Mouse (Mus musculus): Measurements from ENCODE around the gene Tjp2. TPM values are rescaled to one million over a fixed set of nuclear protein-coding genes. Genes with fewer than 3 reads are reported as not detected.
"Not testable (repeated sequence)": the region's sequence is repeated elsewhere in the genome, so short reads cannot be mapped to it uniquely, and the experiment has no call there.

The Tjp2 gene
- total RNA-seq (2021), result 10 to 100 TPM; 18.2 to 21.3 TPM

- DNase-seq, result peak; percentile 70 to 75
- intact Hi-C loops (cut with DNase I), result loop anchor here (2.0 to 5.0 kb wide), 4 partner anchors 30 to 72 kb away; no protein-coding TSS in a partner anchor
Observed at GRCm38 (mm10) chr19:24224500-24225304, at the start of gene Tjp2. Gene Tjp2, minus strand, starts transcription at chr19:24225030.

- DNase-seq, result no peak
- intact Hi-C loops (cut with DNase I), result loop anchor here (5.0 to 10.0 kb wide), 2 partner anchors 172 to 239 kb away; partner anchors contain the start of gene Fam189a2
Observed at GRCm38 (mm10) chr19:24274281-24274680, 49.5 kb upstream of the Tjp2 start.

- DNase-seq, result peak; percentile 80 to 85
- intact Hi-C loops (cut with DNase I), result loop anchor here (5.0 to 10.0 kb wide), 2 partner anchors 170 to 237 kb away; partner anchors contain the start of gene Fam189a2
Observed at GRCm38 (mm10) chr19:24271746-24272426, 47.1 kb upstream of the Tjp2 start.

- peak; percentile 19 to 31 for DNase-seq
- intact Hi-C loops (cut with DNase I), result loop anchor here (5.0 to 10.0 kb wide), 2 partner anchors 169 to 237 kb away; partner anchors contain the start of gene Fam189a2
Observed at GRCm38 (mm10) chr19:24271326-24271725, 46.5 kb upstream of the Tjp2 start.

- intact Hi-C loops (cut with DNase I), result loop anchor here (5.0 to 10.0 kb wide), 2 partner anchors 304 to 406 kb away; no protein-coding TSS in a partner anchor
- no peak for DNase-seq
Observed at GRCm38 (mm10) chr19:24268531-24268930, 43.7 kb upstream of the Tjp2 start.

DNA sequence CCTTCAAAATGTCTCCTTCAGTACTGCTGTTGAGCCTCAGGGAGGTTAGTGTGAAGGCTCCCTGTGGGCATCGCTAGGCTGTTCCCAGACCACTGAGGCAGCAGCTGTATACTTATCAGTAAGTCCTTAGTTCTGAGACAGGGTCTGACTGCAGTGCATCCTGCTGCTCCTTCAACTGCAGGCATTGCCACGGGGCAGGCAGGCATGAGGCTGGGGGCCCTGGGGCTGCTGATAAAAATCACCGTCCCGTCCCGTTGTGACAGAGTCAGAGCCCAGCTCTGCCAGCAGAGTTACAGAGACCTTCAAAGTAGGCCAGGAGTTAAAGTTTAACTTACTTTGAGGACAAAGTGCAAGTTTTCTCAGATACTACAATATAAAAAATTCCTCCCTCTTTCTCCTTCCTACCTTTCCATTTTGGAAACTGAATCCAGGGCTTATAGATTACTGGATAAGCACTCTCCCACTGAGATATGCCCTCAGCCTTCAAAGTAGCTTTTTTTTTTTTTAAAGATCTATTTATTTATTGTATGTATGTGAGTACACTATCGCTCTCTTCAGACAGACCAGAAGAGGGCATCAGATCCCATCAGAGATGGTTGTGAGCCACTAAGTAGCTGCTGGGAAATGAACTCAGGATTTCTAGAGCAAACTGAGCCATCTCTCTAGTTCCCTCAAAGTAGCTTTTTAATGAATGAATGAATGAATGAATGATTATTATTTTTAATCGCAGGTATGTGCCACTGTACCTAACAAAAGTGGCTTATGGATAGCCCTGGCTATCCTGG is 41.4 kb upstream of the Tjp2 start:
- no peak for DNase-seq
- intact Hi-C loops (cut with DNase I), result loop anchor here (5.0 to 10.0 kb wide), 2 partner anchors 301 to 404 kb away; no protein-coding TSS in a partner anchor

DNA sequence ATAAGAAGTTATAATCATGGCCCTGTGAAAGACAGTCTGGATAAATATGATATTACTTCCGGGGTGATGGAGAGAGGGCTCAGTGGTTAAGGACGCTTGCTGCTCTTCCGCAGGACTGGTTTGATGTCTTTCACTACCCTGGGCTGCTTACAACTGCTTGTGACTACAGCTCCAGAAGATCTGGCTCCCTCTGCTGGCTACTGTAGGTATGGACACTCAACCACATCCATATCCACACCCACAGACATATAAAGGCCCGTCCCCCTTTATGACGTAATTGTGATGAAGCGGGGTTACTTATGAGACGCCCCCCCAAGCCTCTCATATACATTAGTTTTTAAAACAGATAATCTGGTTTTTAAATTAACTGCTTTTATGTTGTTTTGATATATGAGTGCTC is 40.2 kb upstream of the Tjp2 start:
- intact Hi-C loops (cut with DNase I), result loop anchor here (2.0 to 10.0 kb wide), 4 partner anchors 72 to 403 kb away; no protein-coding TSS in a partner anchor

DNA sequence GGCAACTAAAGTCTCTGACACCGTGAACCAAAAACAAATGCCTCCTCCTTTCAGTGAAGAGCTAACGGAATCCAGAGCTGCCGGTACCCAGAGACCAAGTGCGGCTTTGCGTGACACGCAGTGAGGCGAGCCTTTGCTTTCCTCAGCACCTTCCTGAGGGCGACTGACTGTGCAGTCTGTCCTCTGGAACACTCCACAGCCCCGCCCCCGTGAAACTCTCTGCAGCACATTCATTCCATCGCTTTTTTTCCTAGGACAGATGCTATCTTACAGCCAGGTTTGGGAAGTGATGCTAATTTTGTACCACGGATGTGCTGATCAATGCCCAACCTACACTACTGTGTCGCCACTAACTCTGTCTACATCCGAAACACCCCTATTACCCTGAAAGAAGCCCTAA is 37.9 kb upstream of the Tjp2 start:
- no peak for DNase-seq
- intact Hi-C loops (cut with DNase I), result loop anchor here (10.0 kb wide), 1 partner anchor 298 kb away; no protein-coding TSS in a partner anchor

More for the DNA sequence above, 40.2 kb upstream of the Tjp2 start:
- DNase-seq, result peak; percentile 81 to 86

- intact Hi-C loops (cut with DNase I), result loop anchor here (2.0 to 10.0 kb wide), 2 partner anchors 35 to 295 kb away; partner anchors contain the start of gene Tjp2
- no peak for DNase-seq
Observed at GRCm38 (mm10) chr19:24259390-24260351, 34.8 kb upstream of the Tjp2 start.

- no peak for DNase-seq
- intact Hi-C loops (cut with DNase I), result loop anchor here (2.0 kb wide), 1 partner anchor 34 kb away; the partner anchor contains the start of gene Tjp2
Observed at GRCm38 (mm10) chr19:24258368-24258767, 33.5 kb upstream of the Tjp2 start.

DNA sequence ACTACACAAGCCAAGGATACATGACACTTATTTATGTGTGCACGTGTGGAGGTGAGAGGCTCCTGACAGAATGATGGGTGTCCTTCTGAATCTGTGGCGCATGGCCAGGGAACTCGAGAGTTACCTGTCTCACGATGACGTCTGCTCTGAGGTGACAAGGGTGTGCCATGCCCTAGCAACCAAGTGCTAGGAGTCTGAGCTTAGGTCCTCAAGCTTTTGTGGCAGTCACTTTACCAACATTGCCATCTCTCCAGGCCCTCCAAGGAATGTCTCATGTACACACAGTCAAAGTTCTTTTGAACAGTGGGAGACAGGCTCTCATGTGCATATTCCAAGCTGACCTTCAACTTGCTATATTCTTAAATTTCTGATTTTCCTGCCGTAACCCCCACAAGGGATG is 33.1 kb upstream of the Tjp2 start:
- DNase-seq, result no peak
- intact Hi-C loops (cut with DNase I), result loop anchor here (2.0 kb wide), 1 partner anchor 33 kb away; the partner anchor contains the start of gene Tjp2

DNA sequence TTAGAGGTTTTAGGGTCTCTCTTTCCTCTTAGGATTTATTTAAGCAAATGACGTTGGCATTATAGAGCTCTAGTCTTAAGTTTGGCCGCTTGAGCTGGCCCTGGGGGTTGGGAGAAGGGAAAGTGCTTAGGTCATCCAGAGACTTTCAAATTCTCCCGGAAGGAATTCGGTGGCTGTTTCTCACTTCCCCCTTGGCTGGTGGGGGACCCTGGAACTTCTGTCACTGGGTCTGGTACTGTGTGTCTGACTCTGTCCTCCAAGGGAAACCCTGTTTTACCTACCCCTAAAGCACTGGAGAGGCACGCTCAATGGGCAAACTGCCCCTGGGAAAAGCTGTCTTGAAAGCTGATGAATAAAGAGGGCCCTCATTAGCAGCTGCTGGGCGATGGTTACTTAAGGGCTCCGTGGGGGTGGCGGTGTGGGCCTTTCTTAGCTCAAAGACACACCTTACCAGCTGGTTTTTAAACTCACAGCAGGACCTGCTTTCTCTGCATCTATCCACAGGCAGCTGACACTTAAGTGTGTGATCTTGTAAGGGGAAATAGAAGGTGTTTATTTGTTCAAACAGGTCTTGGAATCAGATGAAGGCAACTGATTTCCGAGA is 28.9 kb upstream of the Tjp2 start:
- intact Hi-C loops (cut with DNase I), result no loop called here
- DNase-seq, result no peak

GRCm38 (mm10) chr19:24251869-24252268 is 27.0 kb upstream of the Tjp2 start:
- intact Hi-C loops (cut with DNase I), result no loop called here
- peak; percentile 13 to 23 for DNase-seq

- DNase-seq, result no peak
- intact Hi-C loops (cut with DNase I), result no loop called here
Observed at GRCm38 (mm10) chr19:24243340-24243739, 18.5 kb upstream of the Tjp2 start.

DNA sequence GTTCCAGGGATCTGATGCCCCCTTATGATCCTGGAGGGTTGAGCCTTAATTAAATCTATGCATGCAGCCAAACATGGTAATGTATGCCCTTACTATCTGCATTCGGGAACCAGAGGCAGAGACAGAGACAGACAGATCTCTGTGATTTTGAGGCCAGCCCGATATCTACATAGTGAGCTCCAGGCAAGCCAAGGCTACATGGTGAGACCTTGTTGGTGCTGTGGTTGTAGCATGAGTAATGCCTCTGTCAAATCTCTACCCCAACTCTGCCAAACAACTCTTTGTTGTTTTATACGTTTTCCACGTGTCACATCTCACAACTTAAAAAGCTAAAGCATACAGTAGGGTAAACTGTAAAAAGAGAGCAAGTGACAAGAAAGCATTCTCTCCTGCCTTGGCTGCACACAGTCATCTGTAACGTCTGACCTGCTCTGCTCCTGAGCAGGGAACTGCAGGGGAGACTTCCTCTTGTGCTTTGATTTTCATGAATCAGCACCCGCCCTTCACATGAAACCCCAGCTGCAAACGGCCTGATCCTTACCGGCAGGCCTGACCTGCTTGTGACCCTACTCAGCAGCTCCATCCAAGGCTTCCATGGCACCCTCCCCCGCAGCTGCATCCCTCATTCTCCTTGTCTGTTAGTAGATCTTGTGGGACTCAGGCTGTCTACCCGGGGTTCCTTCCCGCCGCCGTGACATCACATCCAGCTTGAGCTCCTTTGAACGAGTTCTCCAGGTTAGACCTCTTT is 17.1 kb upstream of the Tjp2 start:
- DNase-seq, result no peak
- intact Hi-C loops (cut with DNase I), result no loop called here

- intact Hi-C loops (cut with DNase I), result no loop called here
- no peak for DNase-seq
Observed at GRCm38 (mm10) chr19:24241271-24241670, 16.4 kb upstream of the Tjp2 start.

DNA sequence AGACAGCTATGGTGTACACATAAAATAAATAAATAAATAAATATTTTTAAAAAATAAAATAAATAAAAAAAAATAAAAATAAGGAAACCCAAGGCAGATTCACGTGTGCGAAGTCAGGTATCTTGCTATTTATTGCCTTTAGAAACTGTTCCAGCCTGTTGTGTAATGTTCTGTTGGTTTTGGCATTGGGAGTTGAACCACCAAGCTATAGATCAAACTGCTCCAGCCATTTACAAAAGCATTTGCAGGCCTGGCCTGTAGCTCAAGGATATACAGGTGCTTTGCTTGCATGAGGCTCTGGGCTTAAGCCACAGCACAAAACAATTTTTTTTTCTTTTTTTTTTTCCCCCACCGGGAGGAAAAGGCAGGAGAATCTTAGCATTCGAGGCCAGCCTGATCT is 13.2 kb upstream of the Tjp2 start:
- DNase-seq, result no peak
- intact Hi-C loops (cut with DNase I), result no loop called here

- intact Hi-C loops (cut with DNase I); DNase-seq: not testable (repeated sequence)
Observed at GRCm38 (mm10) chr19:24232356-24232755, 7.5 kb upstream of the Tjp2 start.
